Mouse (Mus musculus) ES-E14 (cell line): ENCODE data around the gene Ifit3b. TPM values are rescaled to one million over a fixed set of nuclear protein-coding genes. Genes with fewer than 3 reads are reported as not detected.
"Not testable (repeated sequence)": the region's sequence is repeated elsewhere in the genome, so short reads cannot be mapped to it uniquely, and the experiment has no call there.

Source experiments
- DNase-seq: peaks from one replicate; pipeline ENCODE4 v3.0.0-alpha.2; 2013; ENCODE audit warnings: low read depth, low spot score
- H3K27ac ChIP-seq: 2 replicates; pipeline ENCODE4 v1.5.1; 2012; ENCODE audit warnings: low read depth, mild to moderate bottlenecking, low read length, moderate library complexity, mixed read lengths; ENCODE audit not compliant: poor library complexity, insufficient read depth, severe bottlenecking
- H3K36me3 ChIP-seq: 2 replicates; pipeline ENCODE4 v1.6.1; 2012; ENCODE audit warnings: mild to moderate bottlenecking, low read length, moderate library complexity, mixed read lengths; ENCODE audit not compliant: control insufficient read depth, poor library complexity, insufficient read depth, severe bottlenecking
- H3K4me1 ChIP-seq, 2 experiments: fragments of 150-350 bp in 1 of 2; sonication (generic) in 1 of 2; 2 replicates each; pipeline ENCODE4 v1.6.1; 2012; ENCODE audit warnings: low read length in 2 of 2, mild to moderate bottlenecking in 1 of 2, mixed read lengths in 1 of 2; ENCODE audit not compliant: control insufficient read depth in 2 of 2, insufficient read depth in 2 of 2, poor library complexity in 1 of 2
- H3K4me3 ChIP-seq, 2 experiments: fragments of 150-350 bp in 1 of 2; sonication (generic) in 1 of 2; 2 replicates each; pipeline ENCODE4 v1.5.1; 2012; ENCODE audit warnings: low read length in 2 of 2, low read depth in 1 of 2, mild to moderate bottlenecking in 1 of 2, mixed read lengths in 1 of 2; ENCODE audit not compliant: insufficient read depth in 1 of 2, poor library complexity in 1 of 2, severe bottlenecking in 1 of 2
- H3K9ac ChIP-seq: 2 replicates; pipeline ENCODE4 v1.6.1; 2012; ENCODE audit warnings: low read depth, mild to moderate bottlenecking, low read length, mixed read lengths; ENCODE audit not compliant: poor library complexity, insufficient read depth, severe bottlenecking
- H3K9me3 ChIP-seq: fragments of 150-350 bp; sonication (generic); 2 replicates; pipeline ENCODE4 v1.6.1; 2012; ENCODE audit warnings: low read depth, mild to moderate bottlenecking, low read length; ENCODE audit not compliant: control insufficient read depth, insufficient read depth
- CHD2 ChIP-seq: IDR thresholded peaks from 2 replicates; pipeline ENCODE4 v1.6.1; 2014; ENCODE audit warnings: mild to moderate bottlenecking, low read depth, low read length, inconsistent platforms
- HCFC1 ChIP-seq: IDR thresholded peaks from 2 replicates; pipeline ENCODE4 v1.6.1; 2012; ENCODE audit warnings: low read length, inconsistent platforms, borderline replicate concordance; ENCODE audit not compliant: insufficient read depth
- MAFK ChIP-seq: IDR thresholded peaks from 2 replicates; pipeline ENCODE4 v1.6.1; 2014; ENCODE audit warnings: mild to moderate bottlenecking, low read depth, low read length, inconsistent platforms; ENCODE audit not compliant: insufficient read depth
- ZC3H11A ChIP-seq: IDR thresholded peaks from 2 replicates; pipeline ENCODE4 v1.6.1; 2012; ENCODE audit warnings: low read depth, mild to moderate bottlenecking, inconsistent platforms, low read length, borderline replicate concordance
- ZNF384 ChIP-seq: IDR thresholded peaks from 2 replicates; pipeline ENCODE4 v1.6.1; 2012; ENCODE audit warnings: low read depth, low read length, inconsistent platforms
- in situ Hi-C, 2 experiments: fragments of 600-800 bp; cut with MboI; formaldehyde crosslinking; loops; one replicate each; pipeline ENCODE4 v1.15.1; 2025; ENCODE audit warnings: low sequenced_read_pairs in 2 of 2, inconsistent platforms in 1 of 2; ENCODE audit not compliant: unreplicated experiment in 2 of 2
- total RNA-seq: library from RNA; depleted of rRNA; stranded (reverse); fragments of 300-350 nt; gene quantifications from 2 replicates; pipeline ENCODE4 v1.2.3, GENCODE M21; 2012

Gene Ifit3b
- total RNA-seq, 1 experiment, result not detected

GRCm38 (mm10) chr19:34642616-34643015 is 34.8 kb downstream of the Ifit3b start:
- Histone ChIP-seq H3K9ac (no peak overlapping the region), H3K27ac (no peak overlapping the region), H3K4me1 (no peaks in the 10 kb centered on the region), H3K36me3 (no peaks in the 10 kb centered on the region), H3K9me3 (no peaks in the 10 kb centered on the region), H3K4me3 (no peak overlapping the region)
- in situ Hi-C loops, result no loop called here
- DNase-seq, result no peak
- TF ChIP-seq MAFK, result no peak
- TF ChIP-seq CHD2, result no peak
- no peak for TF ChIP-seq HCFC1
- TF ChIP-seq ZNF384, result no peak
- TF ChIP-seq ZC3H11A, result no peak

GRCm38 (mm10) chr19:34647630-34648029 is 39.9 kb downstream of the Ifit3b start:
- in situ Hi-C loops, result not testable (repeated sequence)

GRCm38 (mm10) chr19:34650276-34650675 is 42.5 kb downstream of the Ifit3b start:
- H3K9ac ChIP-seq, result no peak overlapping the region
- no peaks in the 10 kb centered on the region for H3K9me3 ChIP-seq
- no peaks in the 10 kb centered on the region for H3K36me3 ChIP-seq
- DNase-seq, result no peak
- H3K4me1 ChIP-seq, result peaks cover 8 to 9% of the 10 kb centered on the region in 2 experiments; a peak in 3 of 4 replicates
- no peak overlapping the region for H3K27ac ChIP-seq
- H3K4me3 ChIP-seq, result no peak overlapping the region
- no peak for TF ChIP-seq CHD2
- no peak for TF ChIP-seq ZNF384
- TF ChIP-seq ZC3H11A, result no peak
- no peak for TF ChIP-seq MAFK
- no peak for TF ChIP-seq HCFC1
- in situ Hi-C loops, result loop anchor here in 1 of 2 experiments (25.0 kb wide), 1 partner anchor 313 kb away; no protein-coding TSS in a partner anchor

More at GRCm38 (mm10) chr19:34647630-34648029, 39.9 kb downstream of the Ifit3b start:
- not testable (repeated sequence) for H3K4me1 ChIP-seq, DNase-seq, H3K4me3 ChIP-seq, H3K27ac ChIP-seq, H3K9ac ChIP-seq, H3K36me3 ChIP-seq, H3K9me3 ChIP-seq

- DNase-seq, result no peak
- in situ Hi-C loops, result loop anchor here in 1 of 2 experiments (25.0 kb wide), 1 partner anchor 314 kb away; no protein-coding TSS in a partner anchor
- Histone ChIP-seq H3K4me1 (peaks cover 10 to 12% of the 10 kb centered on the region in 2 experiments), H3K27ac (no peak overlapping the region), H3K9me3 (no peaks in the 10 kb centered on the region), H3K36me3 (no peaks in the 10 kb centered on the region), H3K9ac (no peak overlapping the region), H3K4me3 (no peak overlapping the region)
- TF ChIP-seq ZC3H11A (no peak), CHD2 (no peak), MAFK (no peak), ZNF384 (no peak), HCFC1 (no peak)
These were observed 43.2 kb downstream of the Ifit3b start for GRCm38 (mm10) chr19:34650997-34651396.
